Mouse (Mus musculus): ENCODE results near the gene Grm3.

DNA sequence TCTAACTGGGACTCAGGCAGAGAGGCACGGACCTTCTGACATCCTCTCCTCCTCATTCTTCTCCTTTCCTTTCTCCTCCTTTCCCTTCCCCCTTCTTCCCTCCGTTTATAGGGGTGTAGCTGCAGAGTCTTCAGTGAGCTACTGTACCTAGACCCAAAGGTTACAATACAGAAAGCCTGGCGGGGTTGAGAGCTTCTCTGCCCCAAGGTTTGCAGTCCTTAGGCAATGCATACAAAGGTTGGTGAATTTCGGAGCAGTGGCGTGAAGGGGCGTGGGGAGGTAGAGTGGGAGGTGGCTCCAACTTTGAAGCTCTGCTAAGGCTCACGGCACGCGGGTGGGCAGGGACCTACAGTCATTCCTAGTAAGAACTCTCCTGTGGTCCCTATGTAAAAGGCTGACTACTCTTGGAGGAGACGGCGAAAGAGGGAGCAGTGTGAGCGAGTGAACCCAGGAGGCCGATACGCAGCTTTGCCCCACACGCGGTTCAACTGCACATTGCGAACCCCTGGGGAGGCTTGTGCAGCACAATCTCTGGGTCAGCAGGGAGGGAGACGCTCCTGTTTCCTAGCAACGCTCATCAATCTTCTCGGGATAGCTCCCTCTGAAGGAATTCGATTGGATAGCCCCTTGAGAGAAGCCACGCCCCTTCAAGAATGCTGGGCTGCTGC is 765 bp upstream of the Grm3 start:
- TF ChIP-seq CTCF (IDR thresholded peaks at IDR 0.05; ENCODE audit: control insufficient read depth, insufficient read depth, insufficient read length) (no peak), MYOD1 (IDR thresholded peaks at IDR 0.05; ENCODE audit: control insufficient read depth, insufficient read length, low read depth) (no peak), FOSL1 (IDR thresholded peaks at IDR 0.05; ENCODE audit: insufficient read depth, low read length, poor library complexity, severe bottlenecking) (no peak), USF1 (IDR thresholded peaks at IDR 0.05; ENCODE audit: low read depth) (no peak), MAX (IDR thresholded peaks at IDR 0.05) (no peak)
